Mouse (Mus musculus) yolk sac, embryonic 10.5 days (tissue): ENCODE results near the gene Hist1h1b.
A peak's percentile ranks its signal among the peaks of the same experiment; 100 is the strongest.
"Not testable (repeated sequence)": the region's sequence is repeated elsewhere in the genome, so short reads cannot be mapped to it uniquely, and the experiment has no call there.

ENCODE experiments used
- DNase-seq: peaks from one replicate; pipeline ENCODE4 v3.0.0-alpha.2; 2017; ENCODE audit warnings: low spot score

The Hist1h1b gene

DNA sequence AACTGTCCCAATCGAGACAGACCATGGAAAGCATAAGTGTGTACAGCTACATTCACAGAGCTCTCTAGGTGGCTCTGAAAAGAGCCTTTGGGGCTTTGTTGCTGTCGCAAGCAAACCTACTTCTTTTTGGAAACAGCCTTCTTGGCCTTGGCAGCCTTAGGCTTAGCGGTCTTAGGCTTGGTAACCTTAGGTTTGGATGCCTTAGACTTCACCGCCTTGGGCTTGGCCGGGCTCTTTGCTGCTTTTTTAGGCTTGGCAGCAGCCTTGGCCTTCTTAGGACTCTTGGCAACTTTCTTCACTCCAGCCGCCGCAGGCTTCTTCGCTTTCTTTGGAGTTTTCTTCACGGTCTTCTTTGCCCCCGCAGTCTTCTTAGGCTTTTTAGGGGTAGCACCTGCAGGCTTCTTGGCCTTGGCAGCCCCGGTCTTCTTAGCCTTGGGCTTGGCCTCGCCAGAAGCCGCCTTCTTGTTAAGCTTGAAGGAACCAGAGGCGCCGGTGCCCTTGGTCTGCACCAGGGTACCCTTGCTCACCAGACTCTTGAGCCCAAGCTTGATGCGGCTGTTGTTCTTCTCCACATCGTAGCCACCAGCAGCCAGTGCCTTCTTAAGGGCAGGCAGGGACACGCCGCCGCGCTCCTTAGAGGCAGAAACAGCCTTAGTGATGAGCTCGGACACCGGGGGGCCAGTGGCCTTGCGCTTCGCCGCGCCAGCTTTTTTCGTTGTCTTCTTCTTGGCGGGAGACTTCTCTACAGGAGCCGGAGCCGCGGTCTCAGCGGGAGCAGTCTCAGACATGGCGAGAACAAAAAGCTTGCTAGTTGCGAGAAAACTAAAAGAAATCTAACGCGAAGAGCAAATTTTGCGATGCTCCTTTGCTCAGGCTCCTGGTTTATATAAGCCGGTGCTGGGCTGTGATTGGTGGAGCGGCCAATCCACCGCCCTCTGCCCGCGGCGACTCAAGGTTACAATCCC lies at the start of gene Hist1h1b:
TSS of gene Hist1h1b (minus strand) at position 859 of the 965 bp plus-strand sequence.
- DNase-seq: peak; percentile 90

DNA sequence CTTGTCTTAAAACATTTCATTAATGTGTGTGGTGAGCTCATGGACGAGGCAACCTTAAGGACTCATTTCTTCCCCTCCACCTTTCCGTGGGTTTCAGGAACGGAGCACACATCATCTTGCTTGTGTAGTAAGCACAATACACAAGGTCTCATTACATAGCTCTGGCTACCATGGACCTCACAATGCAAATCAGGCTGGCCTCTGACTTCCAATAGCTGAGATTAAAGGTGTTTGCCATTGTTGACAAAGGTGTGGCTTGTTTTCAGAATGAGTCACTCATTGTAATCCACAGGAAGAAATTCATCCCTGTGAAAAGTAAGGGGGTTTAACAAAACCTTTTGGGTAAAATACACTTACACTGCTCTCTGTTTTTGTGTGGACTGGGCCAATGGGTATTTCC lies 48.1 kb upstream of the Hist1h1b start:
- DNase-seq: no peak

DNA sequence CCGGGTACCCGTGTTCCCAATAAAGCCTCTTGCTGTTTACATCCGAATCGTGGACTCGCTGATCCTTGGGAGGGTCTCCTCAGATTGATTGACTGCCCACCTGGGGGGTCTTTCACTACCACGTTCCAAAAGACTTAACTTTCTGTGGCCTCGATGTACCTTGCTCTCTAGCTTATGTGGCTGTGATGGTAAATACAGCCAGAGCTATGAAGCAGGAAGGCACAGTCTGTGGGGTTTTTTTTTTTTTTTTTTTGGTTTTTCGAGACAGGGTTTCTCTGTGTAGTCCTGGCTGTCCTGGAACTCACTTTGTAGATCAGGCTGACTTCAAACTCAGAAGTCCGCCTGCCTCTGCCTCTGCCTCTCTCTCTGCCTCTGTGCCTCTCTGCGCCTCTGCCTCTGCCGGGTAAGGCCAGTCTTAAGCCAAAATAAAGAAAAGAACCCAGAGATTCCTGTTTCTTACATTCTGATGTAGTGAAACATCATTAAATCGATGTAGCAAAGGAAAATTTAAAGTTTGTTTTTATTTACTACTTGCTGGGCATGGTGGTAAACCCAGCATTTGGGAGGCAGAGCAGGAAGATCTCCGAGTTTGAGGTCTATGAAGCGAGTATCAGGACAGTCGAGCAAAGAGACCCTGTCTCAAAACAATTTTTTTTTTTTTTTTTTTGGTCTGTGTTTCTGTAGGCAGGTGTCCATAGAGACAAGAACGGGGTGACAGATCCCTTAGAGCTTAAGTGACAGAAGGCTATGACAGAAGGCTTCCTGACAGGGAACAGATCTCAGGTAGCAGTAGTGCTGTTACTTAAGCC lies 39.9 kb upstream of the Hist1h1b start:
- not testable (repeated sequence) for DNase-seq

DNA sequence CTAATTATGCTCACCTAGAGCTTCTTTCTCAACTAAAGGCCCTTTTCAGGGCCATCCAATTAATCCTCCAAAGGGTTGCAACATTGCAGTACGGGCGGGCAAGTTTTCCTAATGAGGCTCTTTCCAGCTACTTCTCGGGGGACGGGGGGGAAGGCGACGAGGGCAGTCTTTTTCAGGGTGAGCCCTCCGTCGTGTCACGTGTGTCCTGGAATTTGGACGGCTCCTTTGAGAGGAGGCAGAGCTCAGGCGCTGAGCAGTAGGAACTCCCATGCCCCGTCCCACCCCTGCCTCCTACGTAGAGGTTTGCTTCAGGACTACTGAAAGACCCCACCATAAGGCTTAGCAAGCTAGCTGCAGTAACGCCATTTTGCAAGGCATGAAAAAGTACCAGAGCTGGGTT lies 31.7 kb upstream of the Hist1h1b start:
- DNase-seq: not testable (repeated sequence)

DNA sequence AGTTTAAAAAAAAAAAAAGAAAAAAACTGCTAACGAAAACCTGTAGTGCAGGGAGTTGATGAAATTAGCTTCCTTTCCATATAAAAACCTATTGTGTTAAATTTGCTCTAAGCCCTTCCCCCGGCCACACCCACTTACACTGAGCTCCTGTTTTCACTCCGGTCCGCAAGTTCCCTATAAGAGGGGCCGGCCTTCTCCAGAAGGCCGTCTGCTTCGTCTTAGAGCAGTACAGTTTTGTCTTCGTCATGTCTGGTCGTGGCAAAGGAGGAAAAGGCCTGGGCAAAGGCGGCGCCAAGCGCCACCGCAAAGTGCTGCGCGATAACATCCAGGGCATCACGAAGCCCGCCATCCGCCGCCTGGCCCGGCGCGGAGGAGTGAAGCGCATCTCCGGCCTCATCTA lies 31.1 kb upstream of the Hist1h1b start, which contains the start of gene Hist1h4m:
TSS of gene Hist1h4m (plus strand) at position 208 of the 400 bp plus-strand sequence.
- not testable (repeated sequence) for DNase-seq

DNA sequence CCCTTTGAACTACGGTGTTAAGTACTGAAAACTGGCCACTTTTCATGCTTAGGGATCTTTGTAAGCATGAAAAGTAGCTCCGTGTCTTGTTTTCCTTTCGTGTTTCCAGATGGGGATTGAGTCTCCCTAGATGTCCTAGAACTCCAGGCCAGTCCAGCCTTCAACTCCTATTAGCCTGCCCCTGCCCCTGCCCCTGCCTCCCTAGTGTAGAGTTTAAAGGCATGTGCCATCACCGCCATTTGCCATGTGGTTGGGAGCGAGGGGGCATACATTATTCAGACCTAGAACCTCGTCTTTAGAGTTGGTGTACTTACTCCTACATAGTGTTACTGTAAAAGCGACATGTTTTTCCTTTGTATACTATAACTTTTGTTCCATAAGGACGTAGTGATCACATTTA lies 30.6 kb upstream of the Hist1h1b start:
- DNase-seq: not testable (repeated sequence)

DNA sequence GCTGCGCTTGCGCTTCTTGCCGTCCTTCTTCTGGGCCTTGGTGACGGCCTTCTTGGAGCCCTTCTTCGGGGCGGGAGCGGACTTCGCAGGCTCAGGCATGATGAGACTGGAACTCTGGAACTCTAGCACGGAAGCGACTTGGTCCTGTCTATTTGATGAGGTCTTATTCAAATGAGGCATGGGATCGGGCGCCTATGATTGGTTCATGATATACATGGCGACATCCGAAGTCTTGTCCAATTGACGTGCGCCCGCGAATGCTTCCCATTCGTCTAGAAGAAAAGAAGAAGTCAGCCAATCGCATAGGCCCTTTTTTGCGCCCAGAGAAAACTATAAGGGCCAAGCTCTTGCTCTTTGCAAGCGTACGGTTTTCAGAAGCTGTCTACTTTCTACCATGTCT lies 29.6 kb upstream of the Hist1h1b start, which contains the start of the genes Hist1h2bq and Hist1h2ao:
TSS of gene Hist1h2bq (minus strand) at position 125 of the 400 bp plus-strand sequence.
TSS of gene Hist1h2ao (plus strand) at position 393 of the 400 bp plus-strand sequence.
- not testable (repeated sequence) for DNase-seq

DNA sequence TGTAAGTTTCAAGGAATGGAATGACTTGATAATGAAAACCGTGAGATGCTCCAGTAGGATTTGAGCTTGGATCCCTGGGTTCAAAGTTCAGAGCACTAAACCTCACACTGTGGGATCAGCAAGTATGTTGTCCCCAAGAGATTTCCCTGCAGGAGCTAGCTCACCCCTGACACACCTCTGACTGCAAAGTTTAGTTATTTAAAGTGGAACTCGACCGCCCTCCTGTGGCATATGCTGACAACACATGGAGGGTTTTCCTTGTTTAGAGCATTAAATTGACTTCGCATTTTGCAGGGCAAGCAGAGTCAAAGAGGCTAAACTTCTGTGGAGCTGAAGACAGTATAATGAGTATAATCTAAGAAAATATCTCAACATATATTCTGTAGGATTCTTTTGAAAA lies 22.6 kb upstream of the Hist1h1b start:
- not testable (repeated sequence) for DNase-seq

DNA sequence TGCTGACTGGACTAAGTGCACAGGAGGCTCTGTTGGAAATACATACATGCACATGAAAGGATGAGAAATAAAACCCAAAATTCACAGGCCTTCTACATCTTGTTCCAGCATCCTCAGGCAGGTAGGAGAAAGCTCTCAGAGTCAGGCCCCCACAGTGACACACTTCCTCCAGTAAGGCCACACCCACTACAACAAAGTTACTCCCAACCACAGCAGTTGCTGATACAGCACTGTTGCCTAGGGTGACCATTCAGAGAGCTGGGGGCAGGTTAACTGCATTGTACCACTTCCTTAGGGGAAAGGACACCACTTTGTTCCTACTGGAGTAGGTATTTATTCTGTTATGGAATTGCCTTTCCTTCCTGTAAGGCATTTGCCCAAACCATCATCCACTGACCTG lies 16.7 kb upstream of the Hist1h1b start:
- not testable (repeated sequence) for DNase-seq

DNA sequence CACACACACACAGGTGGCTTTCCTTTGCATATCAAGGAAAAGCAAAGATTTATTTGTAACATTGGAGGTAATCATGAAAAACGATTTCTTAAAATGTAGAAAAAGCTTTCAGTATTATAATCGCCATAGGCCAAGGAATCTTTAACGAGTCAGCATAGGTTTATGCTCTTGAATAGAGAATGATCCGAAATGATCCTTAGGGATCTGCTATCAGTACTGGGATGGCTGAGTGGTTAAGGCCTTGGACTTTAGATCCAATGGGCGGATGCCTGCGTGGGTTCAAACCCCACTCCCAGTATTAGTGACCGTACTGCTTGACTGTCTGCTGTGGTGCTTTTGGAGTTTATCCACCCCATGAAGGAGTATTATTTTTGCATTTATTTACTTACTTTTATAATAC lies 15.2 kb upstream of the Hist1h1b start:
- no peak for DNase-seq

DNA sequence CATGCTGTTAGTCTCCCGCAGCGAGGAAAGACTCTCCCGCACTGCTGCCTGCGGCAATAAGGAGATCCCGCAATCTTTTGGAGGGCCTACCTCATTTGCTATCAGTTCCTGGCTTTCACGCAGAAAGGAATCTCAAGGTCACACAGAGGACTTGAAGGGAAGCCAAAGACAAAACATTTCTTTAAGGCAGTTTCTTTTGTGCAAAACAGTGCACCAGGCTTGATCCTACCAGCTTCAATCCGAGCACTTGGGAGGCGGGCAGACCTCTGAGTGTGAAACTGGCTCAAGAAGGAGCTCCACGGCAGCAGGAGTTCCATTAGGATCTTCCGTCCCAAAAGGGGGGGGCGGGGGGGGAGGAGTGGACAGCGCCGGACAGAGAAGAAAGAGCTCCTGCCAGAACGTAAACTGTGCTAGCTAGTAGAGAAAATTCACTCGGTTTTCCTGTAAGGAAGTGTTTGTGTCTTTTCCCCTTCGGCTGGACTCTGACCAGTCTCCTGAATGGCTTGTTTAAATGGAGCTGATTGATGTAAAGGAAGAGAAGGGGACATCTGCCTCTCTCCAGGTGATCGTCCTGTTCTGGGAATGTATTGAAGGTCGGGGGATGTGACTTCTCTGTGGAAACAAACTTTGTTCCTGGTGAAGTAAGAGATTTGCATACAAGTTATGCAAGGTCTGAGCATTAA lies 10.3 kb upstream of the Hist1h1b start:
- DNase-seq: peak; percentile 58

DNA sequence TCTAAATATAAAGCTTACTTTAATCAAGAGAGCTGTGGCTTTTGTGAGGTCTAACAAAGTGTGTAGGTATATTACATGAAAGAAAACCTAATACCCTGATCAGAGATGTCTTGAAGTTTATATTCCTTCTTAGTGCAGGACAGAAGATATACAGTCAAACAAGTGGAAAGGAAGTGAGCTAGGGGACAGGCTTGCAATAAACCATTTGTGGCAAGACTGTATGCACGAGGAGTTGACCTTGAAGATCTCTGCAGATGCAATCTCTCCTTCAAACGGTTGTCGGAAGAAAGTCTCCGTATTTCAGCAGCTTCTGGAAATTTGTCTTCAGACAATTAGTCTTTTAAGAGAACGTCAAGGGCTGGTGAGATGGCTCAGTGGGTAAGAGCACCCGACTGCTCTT lies 9.5 kb upstream of the Hist1h1b start:
- DNase-seq: no peak

DNA sequence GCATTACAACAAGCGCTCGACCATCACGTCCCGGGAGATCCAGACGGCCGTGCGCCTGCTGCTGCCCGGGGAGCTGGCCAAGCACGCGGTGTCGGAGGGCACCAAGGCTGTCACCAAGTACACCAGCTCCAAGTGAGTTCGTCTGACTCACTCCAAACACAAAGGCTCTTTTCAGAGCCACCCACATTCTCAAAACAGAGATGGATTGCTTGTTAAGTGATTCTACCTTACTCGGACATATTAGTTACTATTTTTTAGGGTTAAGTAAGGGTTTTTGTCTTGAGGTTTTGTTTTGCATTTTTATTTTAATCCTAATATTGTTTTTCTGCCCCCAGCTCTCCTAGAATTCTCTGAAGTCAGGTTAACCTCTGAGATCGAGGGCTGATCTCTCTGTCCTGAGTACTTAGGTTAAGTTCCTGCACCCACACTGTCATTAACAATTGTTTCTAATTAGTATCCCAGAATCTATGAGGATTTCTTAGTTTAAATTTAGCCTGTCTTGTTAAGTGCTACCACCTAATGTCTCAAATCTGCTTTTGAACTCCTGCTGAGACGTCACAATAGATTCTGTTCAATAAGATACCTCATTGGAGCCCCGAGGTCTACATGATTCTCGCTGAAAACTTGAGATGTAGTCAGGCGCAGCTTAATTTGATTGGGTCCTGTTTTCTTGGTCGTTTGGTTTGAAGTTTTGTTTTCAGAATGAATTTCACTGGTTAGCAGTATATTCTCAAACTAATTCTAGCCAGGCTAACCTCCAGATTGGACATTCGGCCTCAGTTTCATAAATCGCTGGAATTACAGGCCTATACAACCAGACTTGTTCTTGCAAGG lies 7.6 kb upstream of the Hist1h1b start:
- peak; percentile 26 for DNase-seq

DNA sequence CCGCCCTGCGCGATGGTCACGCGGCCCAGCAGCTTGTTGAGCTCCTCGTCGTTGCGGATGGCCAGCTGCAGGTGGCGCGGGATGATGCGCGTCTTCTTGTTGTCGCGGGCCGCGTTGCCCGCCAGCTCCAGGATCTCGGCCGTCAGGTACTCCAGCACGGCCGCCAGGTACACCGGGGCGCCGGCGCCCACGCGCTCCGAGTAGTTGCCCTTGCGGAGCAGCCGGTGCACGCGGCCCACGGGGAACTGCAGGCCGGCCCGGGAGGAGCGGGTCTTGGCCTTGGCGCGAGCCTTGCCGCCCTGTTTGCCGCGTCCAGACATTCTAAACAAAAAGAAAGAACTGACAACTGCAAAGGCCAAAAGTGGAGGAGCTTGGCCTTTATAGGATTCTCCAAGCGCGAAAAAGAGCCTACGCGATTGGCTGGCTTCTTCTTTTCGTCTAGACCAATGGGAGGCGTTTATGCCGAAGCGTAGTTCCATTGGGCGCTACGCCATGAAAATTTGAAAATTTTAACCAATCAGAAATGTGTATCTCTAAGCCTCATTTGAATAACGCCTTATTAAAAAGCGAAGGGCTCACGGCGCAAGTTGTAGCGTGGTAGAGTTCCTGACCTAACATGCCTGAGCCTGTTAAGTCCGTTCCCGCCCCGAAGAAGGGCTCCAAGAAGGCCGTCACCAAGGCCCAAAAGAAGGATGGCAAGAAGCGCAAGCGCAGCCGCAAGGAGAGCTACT lies 6.6 kb upstream of the Hist1h1b start, which contains the start of the genes Hist1h2an and Hist1h2bp:
TSS of gene Hist1h2an (minus strand) at position 320 of the 731 bp plus-strand sequence.
TSS of gene Hist1h2bp (plus strand) at position 563 of the 731 bp plus-strand sequence.
- peak; percentile 96 for DNase-seq

DNA sequence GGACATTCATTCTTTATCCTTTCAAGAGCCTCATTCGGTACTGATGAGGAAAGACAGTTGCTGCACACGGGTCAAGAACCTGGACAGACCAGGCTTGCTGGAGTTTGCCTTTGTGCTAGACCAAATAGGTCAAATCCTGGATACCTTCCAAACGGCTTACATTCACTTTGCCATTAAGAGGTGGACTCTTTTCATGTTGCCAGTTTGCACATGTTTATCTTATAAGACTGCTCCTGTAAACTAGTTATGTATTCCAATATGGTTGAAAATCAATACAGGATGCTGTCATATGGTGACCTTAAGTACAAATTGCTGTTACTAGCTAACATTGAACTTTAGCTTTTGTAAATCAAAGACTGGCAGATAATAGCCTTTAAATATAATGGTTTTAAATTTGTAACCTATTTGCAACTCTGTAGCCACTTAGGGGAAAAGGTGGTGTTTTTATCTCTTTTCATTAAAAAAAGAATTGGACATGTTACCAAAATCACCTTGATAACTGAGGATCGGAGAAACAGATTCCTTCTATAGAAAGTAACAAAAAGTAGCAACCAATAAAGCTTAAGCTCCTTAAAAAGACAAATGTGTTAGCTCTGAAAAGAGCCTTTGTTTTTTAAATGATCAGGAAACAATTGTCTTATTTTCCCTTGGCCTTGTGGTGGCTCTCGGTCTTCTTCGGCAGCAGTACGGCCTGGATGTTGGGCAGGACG lies 5.9 kb upstream of the Hist1h1b start:
- DNase-seq: peak; percentile 53

DNA sequence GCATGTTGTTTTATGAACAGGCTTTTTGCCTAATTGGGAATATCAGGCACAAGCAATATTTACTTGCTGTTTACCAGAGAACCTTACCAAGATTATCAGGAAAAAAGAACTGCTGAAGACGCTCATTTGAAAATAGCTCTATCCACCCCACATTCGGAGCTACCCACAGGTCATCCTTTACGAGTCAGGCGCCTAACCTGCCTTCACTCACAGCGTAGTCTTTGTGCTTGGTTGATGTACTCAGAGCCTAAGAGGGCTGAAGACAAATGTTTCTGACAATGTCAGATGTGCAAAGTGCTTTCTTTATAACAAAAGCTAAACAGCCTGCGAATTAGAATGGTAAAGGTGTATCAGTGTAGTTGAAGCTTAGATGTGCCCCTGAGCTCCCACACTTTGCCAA lies 3.9 kb upstream of the Hist1h1b start:
- peak; percentile 11 for DNase-seq

DNA sequence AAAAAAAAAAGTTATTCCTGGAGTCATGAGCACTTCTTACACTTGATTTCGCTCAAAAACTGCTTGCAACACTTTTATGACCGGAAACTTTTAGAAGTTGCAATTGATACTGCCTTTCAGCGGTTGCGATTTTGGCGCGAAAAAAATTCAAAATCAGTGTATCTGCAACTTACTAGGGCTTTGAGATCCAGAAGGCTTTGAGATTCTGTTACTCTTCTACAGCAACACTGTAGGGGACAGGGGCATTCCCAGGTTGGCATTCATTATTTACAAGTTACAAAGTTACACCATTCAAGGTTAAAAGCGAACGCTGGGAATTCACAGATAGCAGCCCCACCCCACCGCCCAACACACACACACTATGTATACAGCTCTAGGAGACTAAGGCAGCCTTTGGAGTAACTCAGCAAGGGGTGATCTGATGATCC lies 3.3 kb upstream of the Hist1h1b start:
- peak; percentile 73 for DNase-seq

DNA sequence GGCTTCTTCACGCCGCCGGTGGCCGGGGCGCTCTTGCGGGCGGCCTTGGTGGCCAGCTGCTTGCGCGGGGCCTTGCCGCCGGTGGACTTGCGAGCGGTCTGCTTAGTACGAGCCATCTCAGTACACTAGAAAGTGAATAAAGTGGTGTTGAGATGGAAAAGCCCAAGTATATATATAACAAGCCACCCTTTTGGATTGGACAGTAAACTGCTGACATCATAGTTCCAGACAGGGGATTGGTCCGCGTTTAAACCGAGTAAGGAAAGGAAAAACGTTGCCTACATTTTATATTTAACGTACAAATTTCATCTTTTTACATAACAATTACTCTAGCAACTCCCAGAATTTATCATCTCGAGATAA lies 2.8 kb upstream of the Hist1h1b start, which contains the start of gene Hist1h3i:
TSS of gene Hist1h3i (minus strand) at position 116 of the 363 bp plus-strand sequence.
- peak; percentile 89 for DNase-seq
